Mouse (Mus musculus) liver, embryonic 13.5 days (tissue): ENCODE data around the gene Cyp51. TPM values are rescaled to one million over a fixed set of nuclear protein-coding genes. Genes with fewer than 3 reads are reported as not detected.

Source experiments
- polyA plus RNA-seq: library from polyadenylated mRNA; unstranded; fragments of >200 nt; fragmentation: Nextera tagmentation; extraction: Ambion mirVana; gene quantifications from 2 replicates; pipeline ENCODE4 v1.2.1, GENCODE M21; 2015

Cyp51 gene
- polyA plus RNA-seq, 1 experiment from 2014 or later, result 46.9 TPM

Other genes with a start within 250 kb of the Cyp51 start
- 7.1 and 8.3 TPM in 2 replicates for gene Mterf1a, start 210.8 kb downstream of the Cyp51 start, polyA plus RNA-seq
- 33.7 and 37.4 TPM in 2 replicates for gene Akap9, start 176.7 kb downstream of the Cyp51 start, polyA plus RNA-seq
- gene Mterf1b, start 87.6 kb upstream of the Cyp51 start, polyA plus RNA-seq, result 2.5 and 2.6 TPM in 2 replicates